Mouse (Mus musculus) heart, adult 2 months (tissue): ENCODE data around the gene Coro6. TPM values are rescaled to one million over a fixed set of nuclear protein-coding genes. Genes with fewer than 3 reads are reported as not detected.

Experiments
- DNase-seq, 2 experiments: peaks; one replicate each; pipeline ENCODE4 v3.0.0; 2021
- H3K27ac ChIP-seq: fragments of 200-600 bp; 2 replicates; pipeline ENCODE4 v1.8.1; 2022
- H3K27me3 ChIP-seq: fragments of 200-500 bp; 2 replicates; pipeline ENCODE4 v1.6.1; 2012; ENCODE audit warnings: mild to moderate bottlenecking, low read length, inconsistent platforms, mixed read lengths; ENCODE audit not compliant: control insufficient read depth, insufficient read depth
- H3K36me3 ChIP-seq: fragments of 200-500 bp; 2 replicates; pipeline ENCODE4 v1.6.1; 2012; ENCODE audit warnings: low read length, inconsistent platforms; ENCODE audit not compliant: control insufficient read depth, insufficient read depth
- H3K4me1 ChIP-seq: fragments of 200-500 bp; 2 replicates; pipeline ENCODE4 v1.6.1; 2011; ENCODE audit warnings: low read length; ENCODE audit not compliant: control insufficient read depth, insufficient read depth
- H3K4me3 ChIP-seq: fragments of 200-600 bp; 2 replicates; pipeline ENCODE4 v1.8.1; 2022
- H3K79me2 ChIP-seq: fragments of 200-500 bp; replicated peaks from 2 replicates; pipeline ENCODE4 v1.6.1; 2012; ENCODE audit warnings: mild to moderate bottlenecking, inconsistent platforms, low read length, moderate library complexity, mixed read lengths; ENCODE audit not compliant: control insufficient read depth, insufficient read depth
- H3K9ac ChIP-seq: fragments of 200-500 bp; 2 replicates; pipeline ENCODE4 v1.6.1; 2012; ENCODE audit warnings: low read depth, mild to moderate bottlenecking, control low read depth, inconsistent platforms, low read length, mixed read lengths
- CTCF ChIP-seq: fragments of 200-600 bp; IDR thresholded peaks from 2 replicates; pipeline ENCODE4 v1.8.1; 2022; ENCODE audit warnings: antibody characterized with exemption, mild to moderate bottlenecking, moderate library complexity
- EP300 ChIP-seq: fragments of 200-500 bp; IDR thresholded peaks from 2 replicates; pipeline ENCODE4 v1.6.1; 2011; ENCODE audit warnings: low read depth, low read length, control low read depth; ENCODE audit not compliant: insufficient read depth
- POLR2A ChIP-seq: fragments of 200-500 bp; IDR thresholded peaks from 2 replicates; pipeline ENCODE4 v1.6.1; 2011; ENCODE audit warnings: mild to moderate bottlenecking, low read depth, low read length, control low read depth; ENCODE audit not compliant: insufficient read depth
- WGBS: fragments of 180-500 bp; shearing (Covaris S2); methylation state at CpG from one replicate; pipeline ENCODE4 v1.1.7; 2018; 5-methylcytosine and 5-hydroxymethylcytosine counted together
- intact Hi-C: fragments of 180-260 bp; cut with DNase I; formaldehyde crosslinking; loops from one replicate; pipeline ENCODE4 v1.15.1; 2025
- polyA plus RNA-seq: library from polyadenylated mRNA; depleted of rRNA; stranded (reverse); fragments of >200 nt; gene quantifications from 2 replicates; pipeline ENCODE4 v1.2.3, GENCODE M21; 2012
- total RNA-seq, 2 experiments: library from RNA; stranded (reverse); gene quantifications; 2 replicates each; pipeline ENCODE4 v1.2.3; 2021

Coro6 gene
- total and polyA plus RNA-seq, 3 experiments: 207 to 482 (median 213) TPM

DNA sequence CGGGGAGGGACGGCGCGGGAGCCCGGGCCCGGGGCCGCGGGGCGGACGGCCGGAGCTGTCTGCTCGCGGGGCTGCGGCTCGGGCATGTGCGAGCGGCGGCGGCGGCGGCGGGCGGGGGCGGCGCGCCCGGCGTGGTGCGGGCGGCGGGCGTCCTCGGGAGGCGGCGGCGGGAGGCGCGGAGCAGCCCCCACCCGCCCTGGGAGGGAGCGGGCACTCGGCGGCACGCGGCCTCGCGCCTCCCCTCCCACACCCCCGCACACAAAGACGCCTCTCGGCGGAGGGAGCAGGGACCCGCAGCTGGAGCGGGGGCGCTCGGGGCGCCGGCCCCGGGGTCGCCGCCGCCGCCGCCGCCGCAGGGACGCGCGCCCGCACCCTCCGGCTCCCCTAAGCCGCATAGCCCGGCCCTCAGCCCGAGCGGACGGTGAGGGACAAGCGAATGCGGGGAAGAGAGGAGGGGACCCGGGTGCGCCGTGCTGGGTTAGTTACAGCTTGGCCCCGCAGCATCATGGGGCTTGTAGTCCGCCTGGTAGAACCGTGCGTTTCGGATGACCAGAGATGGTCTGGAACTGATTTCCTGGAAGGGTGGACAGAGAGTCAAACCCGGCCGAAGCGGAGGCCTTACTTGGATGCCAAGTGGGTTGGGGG, 27.5 kb downstream of the Coro6 start, which contains the start of gene Ankrd13b:
Gene Ankrd13b, minus strand, starts transcription at position 88 of the 645 bp plus-strand sequence.
- peak within 1 kb of the TSS; percentile 66 for H3K4me3 ChIP-seq
- H3K27me3 ChIP-seq: no peaks in the 10 kb centered on the region
- peaks cover 3% of the 10 kb centered on the region; the same call in 1 of the 2 replicates for H3K79me2 ChIP-seq
- peaks cover 9% of the 10 kb centered on the region for H3K4me1 ChIP-seq
- intact Hi-C loops: loop anchor here (5.0 to 10.0 kb wide), 3 partner anchors 118 to 315 kb away; partner anchors contain the start of genes Ssh2 and Taok1
- 4% methylated on average over 61 of the region's 87 CpGs for WGBS
- H3K36me3 ChIP-seq: no peaks in the 10 kb centered on the region; the same call in 1 of the 2 replicates
- H3K9ac ChIP-seq: peak within 1 kb of the TSS; percentile 86
- DNase-seq: peak; percentile 79 to 83
- TF ChIP-seq CTCF: no peak
- peak; percentile 38; the same call in 1 of the 2 replicates for TF ChIP-seq POLR2A
- H3K27ac ChIP-seq: peak within 1 kb of the TSS; percentile 45

DNA sequence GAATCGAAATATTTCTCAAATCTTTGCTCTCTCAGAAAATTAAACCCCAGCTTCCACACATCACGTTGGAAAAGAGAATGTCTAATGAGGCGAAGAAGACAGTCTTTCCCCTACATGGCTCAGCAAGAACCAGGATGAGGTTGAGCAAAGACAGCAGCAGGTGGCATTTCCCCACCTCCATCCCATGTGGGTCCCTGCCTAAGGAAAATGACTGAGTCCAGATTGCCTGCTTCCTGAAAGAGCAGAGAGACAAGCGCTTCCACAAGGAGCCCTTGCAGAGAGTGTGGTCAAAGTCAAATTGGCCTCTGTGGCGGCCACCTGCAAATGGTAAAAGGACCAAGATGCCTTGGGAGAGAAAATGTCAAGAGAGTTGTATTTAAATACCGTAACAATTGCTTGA, 28.2 kb downstream of the Coro6 start:
- no peak for TF ChIP-seq EP300
- no peak for TF ChIP-seq CTCF
- no peak for TF ChIP-seq POLR2A
- H3K4me3 ChIP-seq: no peak overlapping the region; the same call in 1 of the 2 replicates
- H3K27ac ChIP-seq: peak overlapping the region; percentile 96; the same call in 1 of the 2 replicates
- no peak for DNase-seq
- H3K79me2 ChIP-seq: peaks cover 5% of the 10 kb centered on the region
- no peaks in the 10 kb centered on the region; the same call in 1 of the 2 replicates for H3K36me3 ChIP-seq
- WGBS: 76% methylated on average over 6 of the region's 6 CpGs
- peaks cover 12% of the 10 kb centered on the region for H3K4me1 ChIP-seq
- H3K27me3 ChIP-seq: no peaks in the 10 kb centered on the region
- intact Hi-C loops: loop anchor here (5.0 to 10.0 kb wide), 3 partner anchors 117 to 314 kb away; partner anchors contain the start of genes Ssh2 and Taok1
- no peak overlapping the region for H3K9ac ChIP-seq

DNA sequence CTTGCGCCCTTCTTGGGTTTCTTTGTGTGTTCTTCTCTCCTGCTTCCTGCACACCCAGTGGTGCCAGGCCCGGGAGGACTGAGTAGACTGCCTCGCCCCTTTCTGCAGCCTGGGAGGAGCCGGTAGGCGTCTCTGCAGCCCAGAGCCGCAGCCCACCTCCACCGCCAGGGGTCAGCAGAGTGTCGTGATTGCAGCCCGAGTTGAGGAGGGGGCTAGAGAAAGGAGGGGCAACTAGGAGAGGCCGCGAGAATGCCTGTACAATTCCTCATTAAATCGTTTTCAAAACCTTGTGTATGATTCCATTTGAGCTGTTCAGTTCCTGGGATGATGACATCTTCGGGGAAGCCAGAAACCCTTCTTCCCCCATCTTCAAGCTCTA, 28.9 kb downstream of the Coro6 start:
- Histone ChIP-seq H3K4me1 (peaks cover 17% of the 10 kb centered on the region), H3K27ac (peak overlapping the region; percentile 96), H3K79me2 (peaks cover 7% of the 10 kb centered on the region), H3K9ac (no peak overlapping the region; the same call in 1 of the 2 replicates), H3K36me3 (no peaks in the 10 kb centered on the region; the same call in 1 of the 2 replicates), H3K27me3 (no peaks in the 10 kb centered on the region), H3K4me3 (peak overlapping the region; percentile 71)
- peak; percentile 89 to 93 for DNase-seq
- no peak; the same call in 1 of the 2 replicates for TF ChIP-seq CTCF
- TF ChIP-seq EP300: peak; percentile 61; the same call in 1 of the 2 replicates
- TF ChIP-seq POLR2A: no peak
- WGBS: under 1% methylated on average over 13 of the region's 13 CpGs
- intact Hi-C loops: loop anchor here (1.0 to 10.0 kb wide), 5 partner anchors 10 to 314 kb away; partner anchors contain the start of genes Ssh2 and Taok1

DNA sequence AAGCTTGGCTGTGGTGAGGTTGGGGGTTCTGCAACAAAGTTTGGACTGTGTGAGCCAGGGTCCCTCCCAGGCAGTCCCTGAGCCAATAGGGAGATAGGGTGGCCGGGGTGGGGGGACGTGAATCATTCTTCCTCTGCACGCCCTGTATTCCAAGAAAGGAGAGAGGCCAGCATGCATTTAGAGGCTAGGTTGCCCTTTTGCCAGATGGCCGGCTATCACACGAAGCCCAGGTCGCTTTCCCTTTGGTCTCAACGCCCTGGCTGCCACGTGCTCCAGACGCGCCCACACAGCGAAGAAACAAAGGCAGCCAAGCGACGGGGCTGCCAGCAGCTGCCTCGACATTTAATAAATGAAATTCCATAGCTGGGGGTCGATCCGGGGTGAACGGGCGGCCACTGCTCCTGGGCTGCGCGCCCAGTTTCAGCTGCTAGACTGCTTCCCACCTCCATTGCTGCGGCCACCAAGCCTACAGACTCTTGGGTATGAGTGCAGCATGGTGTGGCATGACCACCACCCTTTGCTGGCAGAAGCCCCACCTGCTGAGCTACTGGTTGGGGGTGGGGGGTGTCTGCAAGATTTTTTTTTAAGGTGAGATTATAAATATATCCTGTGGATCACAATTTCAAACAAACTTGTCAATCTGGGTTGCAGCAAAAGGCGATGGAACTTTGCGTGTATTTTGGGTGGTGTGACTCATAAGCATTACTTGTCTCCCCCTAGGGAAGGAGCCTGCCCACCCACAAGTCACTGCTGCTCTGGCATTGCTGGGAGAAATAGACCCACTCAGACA, 29.5 kb downstream of the Coro6 start:
- Histone ChIP-seq H3K36me3 (no peaks in the 10 kb centered on the region; the same call in none of the 2 replicates), H3K27ac (peak overlapping the region; percentile 96), H3K27me3 (no peaks in the 10 kb centered on the region), H3K4me1 (peaks cover 18% of the 10 kb centered on the region), H3K9ac (peak overlapping the region; percentile 49), H3K4me3 (peak overlapping the region; percentile 71), H3K79me2 (peaks cover 7% of the 10 kb centered on the region)
- WGBS: under 1% methylated on average over 23 of the region's 23 CpGs
- 0 out of 2 replicates have a peak, but pooled peaks have one; percentile 15 for TF ChIP-seq EP300
- peak; percentile 56 for TF ChIP-seq POLR2A
- no peak; the same call in 1 of the 2 replicates for TF ChIP-seq CTCF
- DNase-seq: peak; percentile 76 to 80
- intact Hi-C loops: loop anchor here (1.0 to 10.0 kb wide), 6 partner anchors 10 to 313 kb away; partner anchors contain the start of genes Ssh2 and Taok1

DNA sequence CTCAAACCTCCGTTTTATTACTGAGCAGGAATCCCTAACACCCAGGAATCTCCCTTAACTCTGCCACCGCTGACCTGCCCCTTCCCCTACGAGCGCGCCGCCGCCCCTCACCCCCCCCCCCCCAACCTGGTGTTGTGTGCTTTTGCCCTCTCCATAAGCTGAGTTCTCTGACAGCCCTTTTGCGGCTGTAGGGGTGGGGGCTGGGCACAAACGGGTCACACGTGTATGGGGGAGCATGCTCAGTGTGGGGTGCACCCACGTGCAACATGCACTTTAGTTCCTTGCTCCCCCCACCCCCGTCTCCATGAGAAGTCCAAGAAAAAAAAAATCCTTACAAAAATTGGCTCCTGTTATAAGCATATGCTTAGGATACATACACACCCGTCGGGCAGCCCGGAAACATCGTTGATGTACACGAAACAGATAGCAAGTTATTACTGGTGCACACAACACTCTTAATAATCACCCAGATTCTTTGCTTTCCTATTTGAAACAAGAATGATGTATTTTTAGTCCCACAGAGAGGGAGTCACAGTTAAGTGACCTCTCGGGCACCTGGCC, 30.2 kb downstream of the Coro6 start:
- DNase-seq: peak in 1 of 2 experiments; percentile 44
- Histone ChIP-seq H3K4me1 (peaks cover 23% of the 10 kb centered on the region), H3K27me3 (no peaks in the 10 kb centered on the region), H3K9ac (peak overlapping the region; percentile 80), H3K27ac (peak overlapping the region; percentile 96), H3K4me3 (peak overlapping the region; percentile 71), H3K79me2 (peaks cover 7% of the 10 kb centered on the region), H3K36me3 (no peaks in the 10 kb centered on the region; the same call in none of the 2 replicates)
- under 1% methylated on average over 18 of the region's 18 CpGs for whole genome bisulfite sequencing
- intact Hi-C loops: loop anchor here (2.0 to 10.0 kb wide), 4 partner anchors 115 to 312 kb away; partner anchors contain the start of genes Ssh2 and Taok1
- no peak for TF ChIP-seq EP300
